Mouse (Mus musculus): Measurements from ENCODE around the gene Esyt2. TPM values are rescaled to one million over a fixed set of nuclear protein-coding genes. Genes with fewer than 3 reads are reported as not detected.

Esyt2 gene
- total and polyA plus RNA-seq, 2 experiments from 2014 or later, result 7.4 to 32.2 TPM

- Histone ChIP-seq H3K4me2 (ENCODE audit: low read depth, low read length) (no peak overlapping the region), H3K4me3 (ENCODE audit: low read depth, low read length) (no peak overlapping the region), H3K4me1 (ENCODE audit: control insufficient read depth, insufficient read depth) (peaks cover 3% of the 10 kb centered on the region; the same call in 1 of the 2 replicates), H3K9me3 (replicated peaks; ENCODE audit: control insufficient read depth, low read length) (no peaks in the 10 kb centered on the region), H3K36me3 (replicated peaks; ENCODE audit: control insufficient read depth, insufficient read depth, low read length) (no peaks in the 10 kb centered on the region), H3K9ac (replicated peaks; ENCODE audit: low read depth, low read length) (no peak overlapping the region), H3K27ac (ENCODE audit: low read depth) (no peak overlapping the region), H3K27me3 (ENCODE audit: control insufficient read depth, insufficient read depth, low read length) (0 out of 2 replicates have a peak, but pooled peaks cover 2% of the 10 kb centered on the region)
- DNase-seq (ENCODE audit: low spot score) (no peak), ATAC-seq (ENCODE audit: insufficient read depth, low read depth) (no peak)
- WGBS, result 92% methylated on average over 2 of the region's 2 CpGs
- TF ChIP-seq EP300 (IDR thresholded peaks at IDR 0.05; ENCODE audit: low read depth), result no peak
- no peak for TF ChIP-seq CTCF (IDR thresholded peaks at IDR 0.05; ENCODE audit: low read depth)
Measured at GRCm38 (mm10) chr12:116279181-116279580, 1.8 kb upstream of the Esyt2 start.

- 0 out of 2 replicates have a peak, but pooled peaks have one; percentile 0 for ATAC-seq (ENCODE audit: insufficient read depth, low read depth)
Measured at GRCm38 (mm10) chr12:116280149-116280652, 795 bp upstream of the Esyt2 start.

GRCm38 (mm10) chr12:116281427-116282281 is 658 bp downstream of the Esyt2 start:
- peak overlapping the region; percentile 76 for H3K9ac ChIP-seq (replicated peaks; ENCODE audit: low read depth, low read length)
- H3K4me2 ChIP-seq (ENCODE audit: low read depth, low read length), result peak overlapping the region; percentile 83
- H3K27ac ChIP-seq (ENCODE audit: low read depth), result peak overlapping the region; percentile 96
- peaks cover 3% of the 10 kb centered on the region; the same call in 1 of the 2 replicates for H3K4me1 ChIP-seq (ENCODE audit: control insufficient read depth, insufficient read depth)
- H3K27me3 ChIP-seq (ENCODE audit: control insufficient read depth, insufficient read depth, low read length), result 0 out of 2 replicates have a peak, but pooled peaks cover 2% of the 10 kb centered on the region
- DNase-seq (ENCODE audit: low spot score), result peak; percentile 10
- TF ChIP-seq EP300 (IDR thresholded peaks at IDR 0.05; ENCODE audit: low read depth) (no peak), CTCF (IDR thresholded peaks at IDR 0.05; ENCODE audit: low read depth) (no peak)
- H3K9me3 ChIP-seq (replicated peaks; ENCODE audit: control insufficient read depth, low read length), result no peaks in the 10 kb centered on the region
- H3K4me3 ChIP-seq (ENCODE audit: low read depth, low read length), result peak overlapping the region; percentile 72
- no peaks in the 10 kb centered on the region for H3K36me3 ChIP-seq (replicated peaks; ENCODE audit: control insufficient read depth, insufficient read depth, low read length)
- under 1% methylated on average over 53 of the region's 55 CpGs for WGBS
- peak; percentile 34 for ATAC-seq (ENCODE audit: insufficient read depth, low read depth)

More at GRCm38 (mm10) chr12:116280149-116280652, 795 bp upstream of the Esyt2 start:
- Histone ChIP-seq H3K9me3 (replicated peaks; ENCODE audit: control insufficient read depth, low read length) (no peaks in the 10 kb centered on the region), H3K4me3 (ENCODE audit: low read depth, low read length) (peak overlapping the region; percentile 72), H3K36me3 (replicated peaks; ENCODE audit: control insufficient read depth, insufficient read depth, low read length) (no peaks in the 10 kb centered on the region), H3K27me3 (ENCODE audit: control insufficient read depth, insufficient read depth, low read length) (0 out of 2 replicates have a peak, but pooled peaks cover 2% of the 10 kb centered on the region), H3K4me1 (ENCODE audit: control insufficient read depth, insufficient read depth) (peaks cover 3% of the 10 kb centered on the region; the same call in 1 of the 2 replicates), H3K4me2 (ENCODE audit: low read depth, low read length) (peak overlapping the region; percentile 83), H3K9ac (replicated peaks; ENCODE audit: low read depth, low read length) (peak overlapping the region; percentile 67), H3K27ac (ENCODE audit: low read depth) (peak overlapping the region; percentile 96)
- peak; percentile 11 for DNase-seq (ENCODE audit: low spot score)
- TF ChIP-seq CTCF (IDR thresholded peaks at IDR 0.05; ENCODE audit: low read depth) (no peak), EP300 (IDR thresholded peaks at IDR 0.05; ENCODE audit: low read depth) (no peak)
- 2% methylated on average over 7 of the region's 7 CpGs for WGBS

- no peak for ATAC-seq (ENCODE audit: insufficient read depth, low read depth)
- 85% methylated on average over 2 of the region's 2 CpGs for WGBS
Measured at GRCm38 (mm10) chr12:116282856-116283255, 1.9 kb downstream of the Esyt2 start.

GRCm38 (mm10) chr12:116283511-116283910 is 2.5 kb downstream of the Esyt2 start:
- TF ChIP-seq EP300 (IDR thresholded peaks at IDR 0.05; ENCODE audit: low read depth) (no peak), CTCF (IDR thresholded peaks at IDR 0.05; ENCODE audit: low read depth) (no peak)

More at GRCm38 (mm10) chr12:116282856-116283255, 1.9 kb downstream of the Esyt2 start:
- H3K27me3 ChIP-seq (ENCODE audit: control insufficient read depth, insufficient read depth, low read length), result no peaks in the 10 kb centered on the region
- no peaks in the 10 kb centered on the region for H3K36me3 ChIP-seq (replicated peaks; ENCODE audit: control insufficient read depth, insufficient read depth, low read length)
- DNase-seq (ENCODE audit: low spot score), result no peak
- no peaks in the 10 kb centered on the region for H3K9me3 ChIP-seq (replicated peaks; ENCODE audit: control insufficient read depth, low read length)
- H3K4me2 ChIP-seq (ENCODE audit: low read depth, low read length), result peak overlapping the region; percentile 22; the same call in 1 of the 2 replicates
- peak overlapping the region; percentile 21 for H3K4me3 ChIP-seq (ENCODE audit: low read depth, low read length)
- no peak overlapping the region for H3K27ac ChIP-seq (ENCODE audit: low read depth)
- peaks cover 3% of the 10 kb centered on the region; the same call in 1 of the 2 replicates for H3K4me1 ChIP-seq (ENCODE audit: control insufficient read depth, insufficient read depth)
- TF ChIP-seq EP300 (IDR thresholded peaks at IDR 0.05; ENCODE audit: low read depth) (no peak), CTCF (IDR thresholded peaks at IDR 0.05; ENCODE audit: low read depth) (no peak)
- no peak overlapping the region for H3K9ac ChIP-seq (replicated peaks; ENCODE audit: low read depth, low read length)

More at GRCm38 (mm10) chr12:116283511-116283910, 2.5 kb downstream of the Esyt2 start:
- Histone ChIP-seq H3K4me1 (ENCODE audit: control insufficient read depth, insufficient read depth) (peaks cover 3% of the 10 kb centered on the region; the same call in 1 of the 2 replicates), H3K27ac (ENCODE audit: low read depth) (no peak overlapping the region), H3K4me2 (ENCODE audit: low read depth, low read length) (no peak overlapping the region; the same call in 1 of the 2 replicates), H3K4me3 (ENCODE audit: low read depth, low read length) (no peak overlapping the region), H3K9ac (replicated peaks; ENCODE audit: low read depth, low read length) (no peak overlapping the region), H3K9me3 (replicated peaks; ENCODE audit: control insufficient read depth, low read length) (no peaks in the 10 kb centered on the region), H3K27me3 (ENCODE audit: control insufficient read depth, insufficient read depth, low read length) (no peaks in the 10 kb centered on the region), H3K36me3 (replicated peaks; ENCODE audit: control insufficient read depth, insufficient read depth, low read length) (no peaks in the 10 kb centered on the region)
- 61% methylated on average over 2 of the region's 2 CpGs for WGBS
- DNase-seq (ENCODE audit: low spot score), result no peak
- ATAC-seq (ENCODE audit: insufficient read depth, low read depth), result no peak
